Mouse (Mus musculus): ENCODE results near the gene Nxf7. TPM values are rescaled to one million over a fixed set of nuclear protein-coding genes. Genes with fewer than 3 reads are reported as not detected.
"Not testable (repeated sequence)": the region's sequence is repeated elsewhere in the genome, so short reads cannot be mapped to it uniquely, and the experiment has no call there.

The Nxf7 gene
- total RNA-seq (2017) = 0.38 and 1.2 TPM in 2 replicates

- no peak for ATAC-seq (replicated peaks in 1 of 2; ENCODE audit: insufficient read depth in 1 of 2, low FRiP score in 2 of 2, low TSS enrichment in 1 of 2, low read depth in 1 of 2, poor library complexity in 2 of 2, severe bottlenecking in 2 of 2)
Observed at GRCm38 (mm10) chrX:135598677-135599076, at the start of gene Nxf7. Gene Nxf7 (minus strand): TSS chrX:135598777.

DNA sequence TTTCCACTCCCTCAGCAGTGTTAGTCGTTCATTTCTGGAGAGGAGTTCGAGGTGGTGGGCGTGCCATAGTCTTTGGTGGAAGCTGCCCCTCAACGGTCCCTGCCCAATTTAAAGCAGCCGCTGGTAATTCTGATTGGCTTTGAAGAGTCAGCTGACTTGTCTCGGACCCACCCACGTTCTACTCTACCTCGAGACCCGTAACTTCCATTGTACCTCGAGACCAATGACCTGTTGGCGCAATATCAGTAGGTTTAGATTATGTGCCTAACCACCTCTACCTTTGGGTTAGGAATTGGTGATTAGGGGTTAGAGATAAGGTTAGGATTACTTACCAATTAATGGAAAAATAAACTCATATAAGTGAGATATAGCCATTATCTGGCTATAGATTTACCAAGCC is 29.0 kb upstream of the Nxf7 start, which contains the start of gene Prame:
Prame (minus strand) TSS at position 101 of the 400 bp plus-strand sequence.
- no peak for ATAC-seq (replicated peaks in 1 of 2; ENCODE audit: insufficient read depth in 1 of 2, low FRiP score in 2 of 2, low TSS enrichment in 1 of 2, low read depth in 1 of 2, poor library complexity in 2 of 2, severe bottlenecking in 2 of 2)

DNA sequence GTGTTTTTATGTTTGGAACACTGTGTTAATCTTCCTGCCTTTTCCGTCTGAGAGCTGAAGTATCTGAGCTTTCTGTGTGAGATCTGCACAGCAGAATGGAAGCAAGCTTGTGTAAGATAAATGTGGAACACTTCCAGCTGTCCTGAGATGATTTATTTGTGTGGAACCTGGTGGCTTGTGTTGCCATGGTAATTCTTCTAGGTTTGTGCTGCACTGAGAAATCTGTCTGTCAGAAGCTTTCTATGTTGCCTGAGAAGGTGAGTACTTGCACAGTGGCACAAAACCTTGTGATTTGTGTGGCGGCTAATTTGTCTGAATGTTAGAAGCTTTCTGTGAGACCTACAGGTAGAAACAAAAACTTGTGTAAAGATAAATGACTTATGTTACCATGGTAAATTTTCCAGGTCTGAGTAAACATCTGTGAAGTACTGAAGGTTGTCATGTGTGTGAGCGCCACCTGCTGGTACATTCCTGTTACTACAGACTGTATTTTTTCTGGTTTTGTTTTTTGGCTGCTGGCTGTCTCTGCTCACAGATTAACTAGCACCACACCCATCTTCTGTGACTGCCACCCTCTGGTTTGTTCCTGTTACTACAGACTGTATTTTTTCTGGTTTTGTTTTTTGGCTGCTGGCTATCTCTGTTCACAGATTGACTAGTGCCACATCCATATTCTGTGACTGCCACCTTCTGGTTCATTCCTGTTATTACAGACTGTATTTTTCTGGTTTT is 2.9 kb upstream of the Nxf7 start:
- peak; percentile 27 to 51; a peak in 2 of 4 replicates for ATAC-seq (replicated peaks in 1 of 2; ENCODE audit: insufficient read depth in 1 of 2, low FRiP score in 2 of 2, low TSS enrichment in 1 of 2, low read depth in 1 of 2, poor library complexity in 2 of 2, severe bottlenecking in 2 of 2)

DNA sequence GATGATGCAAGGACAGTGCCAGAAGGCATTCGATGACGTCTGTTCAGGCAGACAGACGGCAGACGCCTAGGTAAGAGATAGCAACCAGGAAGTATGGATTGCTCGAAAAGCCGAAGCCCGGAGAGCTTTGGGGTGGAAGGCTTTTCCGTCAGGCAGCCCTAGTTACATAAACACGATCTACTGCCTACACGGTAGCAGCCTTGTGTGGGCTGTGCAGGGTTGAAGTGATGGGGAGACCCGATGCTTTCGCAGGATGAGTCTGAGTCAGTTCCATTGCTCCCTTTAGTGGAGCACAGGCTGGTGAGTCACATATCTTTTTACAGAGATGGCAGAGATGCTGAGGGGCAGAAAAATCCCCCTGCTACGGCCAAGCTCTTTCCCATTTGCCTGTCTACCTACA is 481 bp downstream of the Nxf7 start:
- ATAC-seq (replicated peaks in 1 of 2; ENCODE audit: insufficient read depth in 1 of 2, low FRiP score in 2 of 2, low TSS enrichment in 1 of 2, low read depth in 1 of 2, poor library complexity in 2 of 2, severe bottlenecking in 2 of 2) = no peak

- no peak for ATAC-seq (replicated peaks in 1 of 2; ENCODE audit: insufficient read depth in 1 of 2, low FRiP score in 2 of 2, low TSS enrichment in 1 of 2, low read depth in 1 of 2, poor library complexity in 2 of 2, severe bottlenecking in 2 of 2)
Observed at GRCm38 (mm10) chrX:135576412-135576811, 22.2 kb downstream of the Nxf7 start.

DNA sequence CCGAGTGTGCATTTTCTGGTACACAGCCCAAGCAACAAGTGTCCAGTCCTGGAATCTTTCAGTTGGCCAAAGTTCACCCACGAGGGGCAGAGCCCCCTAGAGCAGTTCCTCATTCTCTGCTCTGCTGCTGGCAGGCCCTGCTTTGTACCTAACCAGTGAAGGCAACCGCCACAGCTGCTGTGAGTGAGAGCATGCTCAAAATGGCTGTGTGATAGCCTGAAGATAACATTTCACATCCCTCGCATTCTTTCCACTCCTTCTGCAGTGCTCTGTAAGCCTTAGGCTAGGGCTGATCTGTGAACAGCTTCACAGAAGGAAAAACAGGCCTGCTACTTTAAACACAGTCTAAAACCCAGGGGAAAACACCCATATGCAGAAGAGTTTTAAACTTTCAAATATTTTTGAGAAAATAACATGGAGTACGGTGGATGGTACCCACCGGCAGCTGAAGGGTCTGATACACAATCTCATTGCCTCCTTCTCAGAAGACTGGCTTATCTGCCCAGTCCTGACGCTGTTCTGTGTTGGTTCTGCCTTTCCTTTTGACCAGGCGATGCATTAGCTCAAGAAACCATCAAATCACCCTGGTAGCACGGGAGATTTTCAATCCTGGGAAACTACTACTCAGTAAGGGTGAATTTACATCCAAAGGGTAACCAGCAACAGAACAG is 23.5 kb downstream of the Nxf7 start:
- peak; percentile 26 to 74; a peak in 3 of 4 replicates for ATAC-seq (replicated peaks in 1 of 2; ENCODE audit: insufficient read depth in 1 of 2, low FRiP score in 2 of 2, low TSS enrichment in 1 of 2, low read depth in 1 of 2, poor library complexity in 2 of 2, severe bottlenecking in 2 of 2)

DNA sequence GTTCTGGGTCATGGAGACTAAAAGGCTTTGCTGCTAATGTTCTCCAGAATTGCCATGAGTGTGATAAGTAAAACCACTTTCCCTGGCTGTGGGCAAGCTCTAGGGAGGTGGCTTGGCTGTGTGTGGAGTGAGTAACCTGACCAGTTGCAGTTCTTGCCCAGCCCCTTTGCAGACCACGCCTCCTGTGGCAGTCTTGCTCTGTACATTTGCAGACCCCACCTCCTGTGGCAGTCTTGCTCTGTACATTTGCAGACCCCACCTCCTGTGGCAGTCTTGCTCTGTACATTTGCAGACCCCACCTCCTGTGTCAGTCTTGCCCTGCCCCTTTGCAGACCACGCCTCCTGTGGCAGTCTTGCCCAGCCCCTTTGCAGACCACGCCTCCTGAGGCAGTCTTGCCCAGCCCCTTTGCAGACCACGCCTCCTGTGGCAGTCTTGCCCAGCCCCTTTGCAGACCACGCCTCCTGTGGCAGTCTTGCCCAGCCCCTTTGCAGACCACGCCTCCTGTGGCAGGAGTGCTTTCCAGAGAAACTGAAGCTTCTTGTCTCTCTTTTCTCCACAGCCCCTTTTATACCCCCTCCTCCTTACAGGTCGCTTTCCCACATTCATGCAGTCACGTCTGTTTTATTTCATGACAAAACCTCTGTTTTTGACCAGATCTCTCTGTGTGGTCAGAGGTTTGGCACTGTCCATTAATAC is 24.2 kb downstream of the Nxf7 start:
- ATAC-seq (replicated peaks in 1 of 2; ENCODE audit: insufficient read depth in 1 of 2, low FRiP score in 2 of 2, low TSS enrichment in 1 of 2, low read depth in 1 of 2, poor library complexity in 2 of 2, severe bottlenecking in 2 of 2) = peak; percentile 46 to 64

DNA sequence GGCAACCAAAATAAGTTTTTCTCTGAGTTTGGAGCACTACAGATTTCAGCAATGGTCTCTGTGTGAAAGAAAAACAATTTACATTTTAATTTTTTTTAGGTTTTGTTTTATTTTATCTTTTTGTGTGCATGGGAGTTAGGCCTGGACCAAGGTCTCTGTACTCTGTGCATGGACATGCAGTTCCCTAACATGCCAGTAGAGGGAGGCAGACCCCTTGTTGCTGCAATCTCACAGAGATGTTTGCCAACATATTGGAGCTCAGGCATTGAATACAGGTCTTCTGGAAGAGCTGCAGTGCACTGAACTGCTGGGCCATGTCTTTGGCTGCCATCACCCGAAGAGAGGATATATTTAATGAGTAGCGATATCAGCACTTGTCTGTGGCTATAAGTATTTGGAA is 29.1 kb downstream of the Nxf7 start:
- peak; percentile 75 to 84 for ATAC-seq (replicated peaks in 1 of 2; ENCODE audit: insufficient read depth in 1 of 2, low FRiP score in 2 of 2, low TSS enrichment in 1 of 2, low read depth in 1 of 2, poor library complexity in 2 of 2, severe bottlenecking in 2 of 2)

GRCm38 (mm10) chrX:135564934-135565333 is 33.6 kb downstream of the Nxf7 start:
- peak; percentile 67 to 77; a peak in 3 of 4 replicates for ATAC-seq (replicated peaks in 1 of 2; ENCODE audit: insufficient read depth in 1 of 2, low FRiP score in 2 of 2, low TSS enrichment in 1 of 2, low read depth in 1 of 2, poor library complexity in 2 of 2, severe bottlenecking in 2 of 2)

- ATAC-seq (replicated peaks in 1 of 2; ENCODE audit: insufficient read depth in 1 of 2, low FRiP score in 2 of 2, low TSS enrichment in 1 of 2, low read depth in 1 of 2, poor library complexity in 2 of 2, severe bottlenecking in 2 of 2) = no peak
Observed at GRCm38 (mm10) chrX:135562841-135563240, 35.7 kb downstream of the Nxf7 start.

DNA sequence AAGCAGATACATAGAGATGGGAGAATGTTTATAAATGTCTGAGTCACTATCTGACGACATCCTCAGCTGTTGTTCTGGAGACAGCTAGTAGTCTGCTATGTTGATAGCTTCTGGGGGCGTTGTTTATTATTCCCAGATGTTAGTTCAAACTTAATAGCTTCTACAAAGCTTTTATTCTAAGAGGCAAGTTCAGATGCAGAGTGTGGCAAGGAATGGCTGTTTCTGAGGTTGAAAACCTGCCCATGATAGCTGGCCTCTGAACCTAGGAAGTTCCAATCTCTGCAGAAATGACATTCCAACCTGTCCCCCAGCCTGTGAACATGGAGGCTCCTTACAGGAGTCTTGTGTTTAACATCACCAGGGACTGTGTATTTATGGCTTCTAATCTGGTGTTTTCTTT is 36.9 kb downstream of the Nxf7 start:
- not testable (repeated sequence) for ATAC-seq (replicated peaks in 1 of 2; ENCODE audit: insufficient read depth in 1 of 2, low FRiP score in 2 of 2, low TSS enrichment in 1 of 2, low read depth in 1 of 2, poor library complexity in 2 of 2, severe bottlenecking in 2 of 2)

DNA sequence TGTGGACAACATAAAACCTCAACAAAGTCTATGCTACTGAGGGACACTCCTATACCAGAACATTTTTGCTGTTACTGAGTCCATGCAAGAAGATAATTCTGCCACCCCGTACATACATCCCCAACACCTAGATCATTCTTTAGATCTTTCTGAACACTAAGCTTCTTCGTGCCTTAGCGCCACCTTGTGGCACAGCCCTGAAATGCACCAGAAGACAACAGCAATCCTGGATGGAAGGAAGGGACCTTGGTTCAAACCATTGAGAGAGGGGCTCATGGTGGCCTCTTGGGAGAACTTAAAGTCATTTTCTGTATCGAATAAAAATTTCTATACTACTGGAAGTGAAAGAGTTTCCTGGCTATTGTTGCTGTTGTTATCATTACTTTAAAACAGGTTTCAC is 37.6 kb downstream of the Nxf7 start:
- peak in 1 of 2 experiments; percentile 67; a peak in 2 of 4 replicates for ATAC-seq (replicated peaks in 1 of 2; ENCODE audit: insufficient read depth in 1 of 2, low FRiP score in 2 of 2, low TSS enrichment in 1 of 2, low read depth in 1 of 2, poor library complexity in 2 of 2, severe bottlenecking in 2 of 2)

DNA sequence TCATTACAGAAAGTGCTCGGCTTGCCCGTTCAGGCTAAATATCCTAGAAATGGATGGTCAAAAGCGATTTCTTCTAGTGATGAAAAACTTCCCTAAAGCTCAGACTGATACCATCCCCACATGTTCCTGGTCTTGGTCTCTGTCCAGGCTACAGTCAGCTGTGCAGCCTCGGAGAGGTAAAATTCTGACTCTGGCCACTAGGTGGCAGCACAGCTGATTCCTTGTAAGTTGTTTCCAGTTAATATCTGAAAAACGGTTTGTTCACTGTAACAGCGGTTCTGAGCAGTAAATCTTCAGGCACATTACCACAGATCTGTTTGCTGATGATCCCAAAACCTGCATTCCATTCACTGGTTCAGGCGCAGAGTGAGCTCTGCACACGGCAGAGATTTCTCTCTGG is 38.9 kb downstream of the Nxf7 start:
- peak in 1 of 2 experiments; percentile 49; a peak in 1 of 4 replicates for ATAC-seq (replicated peaks in 1 of 2; ENCODE audit: insufficient read depth in 1 of 2, low FRiP score in 2 of 2, low TSS enrichment in 1 of 2, low read depth in 1 of 2, poor library complexity in 2 of 2, severe bottlenecking in 2 of 2)

Other genes starting within 250 kb of the Nxf7 start
- gene Gm5128, start 225.5 kb downstream of the Nxf7 start, total RNA-seq (2017) = not detected in 2 replicates
- 0.38 TPM in 1 of 2 replicates, not detected in the other for gene Gm7903, start 164.9 kb downstream of the Nxf7 start, total RNA-seq (2017)
- 0.19 and 0.30 TPM in 2 replicates for gene AV320801, start 104.2 kb downstream of the Nxf7 start, total RNA-seq (2017)
- not detected in 2 replicates for gene Prame, start 28.9 kb upstream of the Nxf7 start, total RNA-seq (2017)
- not detected in 2 replicates for gene Tcp11x2, start 95.0 kb upstream of the Nxf7 start, total RNA-seq (2017)
- gene Tmsb15a, start 126.5 kb upstream of the Nxf7 start, total RNA-seq (2017) = not detected in 2 replicates
- gene Armcx5, start 144.0 kb upstream of the Nxf7 start, total RNA-seq (2017) = 11.3 and 18.4 TPM in 2 replicates
- gene Gprasp1, start 144.0 kb upstream of the Nxf7 start, total RNA-seq (2017) = 82.7 and 85.2 TPM in 2 replicates
- 40.1 and 52.0 TPM in 2 replicates for gene Bhlhb9, start 198.8 kb upstream of the Nxf7 start, total RNA-seq (2017)
- 12.4 and 26.8 TPM in 2 replicates for gene Gprasp2, start 240.3 kb upstream of the Nxf7 start, total RNA-seq (2017)

Measured in hematopoietic stem cell, adult 5-6 weeks (primary cell).